Mouse (Mus musculus) olfactory bulb, adult 2 months (tissue): ENCODE measurements around the gene Xrcc6.

ENCODE experiments used
- CTCF ChIP-seq: fragments of 200-500 bp; IDR thresholded peaks from 2 replicates; pipeline ENCODE4 v1.5.1; 2012; ENCODE audit warnings: low read depth, mild to moderate bottlenecking, low read length, moderate library complexity; ENCODE audit not compliant: insufficient read depth
- POLR2A ChIP-seq: fragments of 200-500 bp; IDR thresholded peaks from 2 replicates; pipeline ENCODE4 v1.6.1; 2012; ENCODE audit warnings: mild to moderate bottlenecking, low read depth, low read length, moderate library complexity; ENCODE audit not compliant: insufficient read depth

DNA sequence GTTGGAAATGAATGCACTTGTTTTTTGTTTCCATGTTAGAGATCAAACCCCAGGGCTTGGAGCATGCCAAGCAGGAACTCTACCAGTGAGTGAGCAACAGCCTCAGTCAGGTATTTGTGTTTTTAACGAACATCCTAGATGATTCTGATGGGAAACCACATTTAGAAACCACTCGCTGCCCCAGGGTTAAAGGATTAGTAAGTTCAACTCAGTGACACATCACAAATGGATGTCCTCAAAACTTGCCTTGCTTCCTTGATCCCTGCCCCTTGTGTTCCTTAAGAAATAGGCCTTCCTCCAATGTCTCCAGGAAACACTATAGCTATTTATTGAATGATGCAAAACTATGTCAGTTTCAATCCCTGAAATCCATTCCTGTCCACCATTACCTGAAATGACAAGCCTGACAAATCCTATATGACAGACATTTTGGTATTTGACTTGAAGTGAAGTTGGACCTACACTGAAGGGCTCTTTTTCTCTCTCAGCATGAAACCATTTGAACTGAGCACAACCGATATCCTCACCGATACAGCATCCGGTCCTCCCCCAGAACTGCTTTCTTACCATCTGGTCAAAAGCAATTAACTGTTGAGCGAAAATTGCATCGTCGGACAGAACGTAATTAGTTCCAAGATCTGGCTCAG, 27.2 kb downstream of the Xrcc6 start:
- TF ChIP-seq CTCF: no peak
- no peak for TF ChIP-seq POLR2A
